Mouse (Mus musculus): ENCODE results near the gene Phactr2.

DNA sequence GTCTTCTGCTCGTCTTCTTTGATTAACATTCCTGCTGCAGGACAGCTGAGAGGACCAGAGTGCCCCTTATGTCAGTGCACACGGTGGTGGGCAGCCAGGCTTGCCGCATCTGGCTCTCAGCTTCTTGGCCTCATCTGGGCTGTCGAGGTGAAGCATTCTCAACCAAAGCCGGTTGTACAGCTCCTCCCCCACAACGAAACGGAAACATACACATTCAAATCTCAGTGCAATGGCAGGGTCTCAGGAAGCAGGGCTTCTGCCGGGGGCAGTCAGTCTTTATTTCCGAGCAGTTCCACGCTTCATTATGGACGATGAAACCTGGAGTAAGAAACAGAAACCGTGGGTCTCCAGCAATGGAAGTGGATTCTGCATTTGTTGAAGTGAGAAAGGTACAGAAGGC, 260.3 kb downstream of the Phactr2 start:
- TF ChIP-seq FLI1 (IDR thresholded peaks at IDR 0.05; ENCODE audit: low read length) = no peak
- no peak for TF ChIP-seq GATA1 (IDR thresholded peaks at IDR 0.05; ENCODE audit: borderline replicate concordance, low read length)

All from megakaryocyte, embryonic 14.5 days (primary cell).